Mouse (Mus musculus) kidney, embryonic 16.5 days (tissue): ENCODE data around the gene Stk26. TPM values are rescaled to one million over a fixed set of nuclear protein-coding genes. Genes with fewer than 3 reads are reported as not detected.
A peak's percentile ranks its signal among the peaks of the same experiment; 100 is the strongest.

Experiments
- ATAC-seq: fragments of 200-750 bp; cut with Nextera tagmentation; 2 replicates; pipeline ENCODE4 v1.8.0; 2017; ENCODE audit warnings: moderate TSS enrichment; ENCODE audit not compliant: low FRiP score, low TSS enrichment
- H3K27ac ChIP-seq: fragments of 300-500 bp; sonication (generic); 2 replicates; pipeline ENCODE4 v1.5.1; 2014; ENCODE audit warnings: low read length
- H3K27me3 ChIP-seq: fragments of 300-500 bp; sonication (generic); 2 replicates; pipeline ENCODE4 v1.6.1; 2014; ENCODE audit warnings: low read length, control low read depth, mixed read lengths; ENCODE audit not compliant: insufficient read depth
- H3K36me3 ChIP-seq: fragments of 300-500 bp; sonication (generic); 2 replicates; pipeline ENCODE4 v1.6.1; 2014; ENCODE audit warnings: low read length, control low read depth, mixed read lengths; ENCODE audit not compliant: insufficient read depth
- H3K4me1 ChIP-seq: fragments of 300-500 bp; sonication (generic); 2 replicates; pipeline ENCODE4 v1.6.1; 2014; ENCODE audit warnings: low read length, control low read depth, mixed read lengths; ENCODE audit not compliant: insufficient read depth
- H3K4me2 ChIP-seq: fragments of 300-500 bp; sonication (generic); replicated peaks from 2 replicates; pipeline ENCODE4 v1.6.1; 2014; ENCODE audit warnings: low read depth, low read length
- H3K4me3 ChIP-seq: fragments of 300-500 bp; sonication (generic); 2 replicates; pipeline ENCODE4 v1.5.1; 2014; ENCODE audit warnings: mild to moderate bottlenecking, low read length
- H3K9ac ChIP-seq: fragments of 300-500 bp; sonication (generic); replicated peaks from 2 replicates; pipeline ENCODE4 v1.6.1; 2014; ENCODE audit warnings: low read length
- H3K9me3 ChIP-seq: fragments of 300-500 bp; sonication (generic); 2 replicates; pipeline ENCODE4 v1.6.1; 2016; ENCODE audit warnings: low read length, control low read depth
- WGBS: fragments of 180-500 bp; shearing (Covaris S2); extraction: QIAGEN DNeasy Blood & Tissue Kit; methylation state at CpG from one replicate; pipeline ENCODE4 v1.1.7; 2014; 5-methylcytosine and 5-hydroxymethylcytosine counted together
- polyA plus RNA-seq: library from polyadenylated mRNA; unstranded; fragments of >200 nt; fragmentation: Nextera tagmentation; extraction: Ambion mirVana; gene quantifications from 2 replicates; pipeline ENCODE4 v1.2.1, GENCODE M21; 2015

The Stk26 gene
- polyA plus RNA-seq, 1 experiment from 2014 or later, result 3.7 TPM

GRCm38 (mm10) chrX:50841587-50841986, 740 bp downstream of the Stk26 start:
- Histone ChIP-seq H3K4me3 (peak overlapping the region; percentile 56), H3K9me3 (no peaks in the 10 kb centered on the region), H3K4me2 (peak overlapping the region; percentile 70), H3K27ac (no peak overlapping the region), H3K4me1 (no peaks in the 10 kb centered on the region), H3K27me3 (peaks cover 12% of the 10 kb centered on the region; the same call in 1 of the 2 replicates), H3K36me3 (no peaks in the 10 kb centered on the region), H3K9ac (peak overlapping the region; percentile 55)
- peak; percentile 83 for ATAC-seq
- 20% methylated on average over 21 of the region's 23 CpGs for WGBS

DNA sequence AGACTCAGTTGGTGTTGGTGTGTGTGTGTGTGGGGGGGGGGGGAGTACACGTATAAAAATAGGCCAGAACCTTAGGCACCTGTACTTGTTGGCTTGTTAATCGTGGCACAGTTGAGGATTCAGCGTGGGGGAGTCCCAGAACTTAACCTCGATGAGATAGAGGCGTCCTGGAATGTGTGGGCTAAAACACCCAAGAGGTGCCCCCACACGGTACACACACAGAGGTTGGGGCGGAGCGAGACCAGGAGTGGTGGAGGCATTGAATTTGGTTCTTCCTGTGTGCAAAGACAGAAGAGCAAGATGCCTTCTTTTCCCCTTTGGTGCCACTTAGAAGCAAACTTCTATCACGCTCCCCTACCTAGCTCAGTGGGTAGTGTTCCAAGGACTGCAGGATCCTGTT, 1.2 kb downstream of the Stk26 start:
- no peak for ATAC-seq
- Histone ChIP-seq H3K9ac (peak overlapping the region; percentile 55; the same call in 1 of the 2 replicates), H3K4me2 (peak overlapping the region; percentile 70), H3K4me1 (no peaks in the 10 kb centered on the region), H3K27ac (no peak overlapping the region), H3K36me3 (no peaks in the 10 kb centered on the region), H3K9me3 (no peaks in the 10 kb centered on the region), H3K4me3 (peak overlapping the region; percentile 56), H3K27me3 (peaks cover 12% of the 10 kb centered on the region; the same call in 1 of the 2 replicates)
- WGBS, result 46% methylated on average over 9 of the region's 9 CpGs

DNA sequence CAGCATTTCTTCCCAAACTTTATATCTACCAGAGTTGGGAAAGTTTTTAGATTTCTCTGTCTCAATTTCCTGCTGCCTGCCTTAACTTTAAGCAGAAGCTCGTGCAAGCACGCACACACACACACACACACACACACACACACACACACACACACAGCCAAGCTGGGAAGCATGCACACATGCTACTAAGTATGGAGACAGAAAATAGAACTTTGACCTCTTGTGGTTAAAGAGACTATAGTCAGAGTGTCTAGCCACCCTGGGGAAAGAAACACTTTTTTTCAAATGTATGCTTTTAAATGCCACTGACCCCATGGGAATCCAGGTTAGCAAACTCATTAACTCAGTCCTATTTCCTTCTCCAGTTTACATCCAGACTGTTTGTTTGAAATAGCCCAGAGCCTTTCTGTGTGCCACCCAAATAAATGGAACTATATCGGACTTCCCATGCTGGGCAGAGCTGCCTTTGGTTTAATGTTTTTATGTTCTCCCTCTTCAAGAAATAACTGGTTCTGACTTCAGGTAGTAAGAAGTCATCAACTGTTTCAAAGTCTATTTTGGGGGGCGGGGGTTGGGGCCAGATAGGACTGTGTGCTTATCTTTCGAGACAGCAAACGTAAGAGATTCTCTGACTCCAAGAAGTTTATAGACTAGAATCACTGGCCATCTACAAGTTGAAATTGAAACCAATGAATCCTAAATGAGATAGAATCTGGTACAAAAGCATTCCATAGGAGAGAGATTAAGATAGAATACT, 9.8 kb downstream of the Stk26 start:
- no peak overlapping the region for H3K4me2 ChIP-seq
- no peak overlapping the region for H3K9ac ChIP-seq
- 86% methylated on average over 6 of the region's 6 CpGs for WGBS
- no peak overlapping the region for H3K27ac ChIP-seq
- H3K4me3 ChIP-seq, result no peak overlapping the region
- no peaks in the 10 kb centered on the region; the same call in 1 of the 2 replicates for H3K27me3 ChIP-seq
- H3K4me1 ChIP-seq, result no peaks in the 10 kb centered on the region
- no peaks in the 10 kb centered on the region for H3K36me3 ChIP-seq
- no peaks in the 10 kb centered on the region for H3K9me3 ChIP-seq
- no peak for ATAC-seq

DNA sequence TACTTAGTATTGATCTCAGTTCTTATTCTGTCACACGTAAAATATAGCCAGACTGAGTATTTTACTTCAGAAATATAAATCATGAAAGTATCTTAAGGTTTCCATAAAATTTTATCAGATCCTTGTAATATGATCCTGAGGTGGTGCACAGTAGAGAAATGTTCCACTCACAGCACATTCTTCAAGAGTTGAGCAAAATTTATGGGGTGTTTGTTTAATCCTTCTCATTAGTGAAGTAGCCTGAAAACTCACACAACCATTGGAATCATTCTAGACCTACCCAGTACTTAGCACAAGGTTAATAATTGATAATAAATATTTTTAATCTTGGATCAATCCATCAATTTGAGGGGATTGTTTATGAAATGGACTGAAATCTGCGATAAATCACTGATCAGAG, 22.9 kb downstream of the Stk26 start:
- H3K36me3 ChIP-seq, result no peaks in the 10 kb centered on the region
- no peak overlapping the region for H3K4me3 ChIP-seq
- no peak overlapping the region for H3K27ac ChIP-seq
- peaks cover 5% of the 10 kb centered on the region; the same call in 1 of the 2 replicates for H3K27me3 ChIP-seq
- H3K9ac ChIP-seq, result no peak overlapping the region
- no peak overlapping the region for H3K4me2 ChIP-seq
- no peaks in the 10 kb centered on the region; the same call in 1 of the 2 replicates for H3K4me1 ChIP-seq
- H3K9me3 ChIP-seq, result no peaks in the 10 kb centered on the region
- WGBS, result 53% methylated on average over 2 of the region's 2 CpGs
- no peak for ATAC-seq

GRCm38 (mm10) chrX:50864734-50865133, 23.9 kb downstream of the Stk26 start:
- H3K9me3 ChIP-seq, result no peaks in the 10 kb centered on the region
- ATAC-seq, result no peak

DNA sequence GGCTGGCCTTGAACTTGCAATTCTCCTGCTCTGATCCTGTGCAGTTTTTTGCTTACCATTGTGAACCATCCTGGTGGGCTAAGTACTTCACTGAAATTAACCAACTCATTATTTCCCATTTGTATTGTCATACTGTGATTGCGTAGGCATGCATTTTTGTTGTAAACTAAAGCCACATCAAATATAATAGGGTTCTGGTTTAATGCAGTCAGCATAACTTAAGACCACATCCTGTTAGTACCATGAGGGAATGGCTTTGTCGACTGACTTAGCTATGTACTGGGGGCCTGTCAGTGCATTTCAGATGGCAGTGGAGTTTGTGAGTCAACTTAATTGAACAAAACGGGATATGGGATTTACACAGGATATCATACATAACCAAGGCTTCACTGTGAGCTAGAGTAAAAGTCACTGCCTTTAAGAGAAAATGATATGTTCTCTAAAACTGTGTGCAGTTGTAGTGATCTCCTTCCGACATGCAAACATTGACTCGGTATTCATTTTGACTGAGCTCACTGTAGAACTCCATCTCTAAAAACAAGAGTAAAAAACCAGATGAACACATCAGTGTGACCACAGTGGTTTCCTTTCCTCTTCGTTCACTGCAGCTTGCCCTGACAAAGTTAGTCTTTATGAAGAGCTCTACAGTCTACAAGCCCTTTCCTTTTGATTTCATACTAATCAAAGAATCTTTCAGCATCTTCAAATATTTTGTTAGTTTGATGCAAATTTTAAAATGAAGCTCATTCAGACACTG, 33.6 kb downstream of the Stk26 start:
- H3K36me3 ChIP-seq, result no peaks in the 10 kb centered on the region
- no peaks in the 10 kb centered on the region for H3K4me1 ChIP-seq
- H3K4me3 ChIP-seq, result no peak overlapping the region
- no peak overlapping the region for H3K27ac ChIP-seq
- H3K27me3 ChIP-seq, result no peaks in the 10 kb centered on the region; the same call in 1 of the 2 replicates
- ATAC-seq, result no peak
- H3K9ac ChIP-seq, result no peak overlapping the region
- 84% methylated on average over 6 of the region's 6 CpGs for WGBS
- H3K4me2 ChIP-seq, result no peak overlapping the region
- no peaks in the 10 kb centered on the region for H3K9me3 ChIP-seq

More at GRCm38 (mm10) chrX:50864734-50865133, 23.9 kb downstream of the Stk26 start:
- Histone ChIP-seq H3K27ac (no peak overlapping the region), H3K4me1 (no peaks in the 10 kb centered on the region; the same call in 1 of the 2 replicates), H3K4me2 (no peak overlapping the region), H3K4me3 (no peak overlapping the region), H3K27me3 (peaks cover 5% of the 10 kb centered on the region; the same call in 1 of the 2 replicates), H3K9ac (no peak overlapping the region), H3K36me3 (no peaks in the 10 kb centered on the region)
- WGBS, result 72% methylated on average over 5 of the region's 5 CpGs

DNA sequence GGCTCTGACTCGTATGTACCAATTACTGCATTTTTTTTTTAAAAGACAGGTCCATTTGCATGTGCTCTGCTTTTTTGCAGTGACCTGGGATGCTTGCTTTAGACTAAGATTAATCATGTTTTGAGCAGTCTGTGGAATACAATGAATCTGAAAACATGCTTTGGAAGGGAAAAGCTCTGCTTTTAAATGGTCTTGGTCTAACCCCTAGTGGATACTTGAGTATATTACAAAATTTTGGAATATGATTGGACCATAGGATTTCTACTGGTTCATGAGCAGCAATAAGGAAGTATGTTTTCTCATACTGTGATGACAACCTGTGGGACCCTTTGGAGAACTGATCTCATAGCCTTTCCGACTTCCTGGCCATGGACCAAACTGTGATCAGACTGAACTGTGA, 47.2 kb downstream of the Stk26 start:
- Histone ChIP-seq H3K27me3 (peaks cover 3% of the 10 kb centered on the region; the same call in 1 of the 2 replicates), H3K9ac (no peak overlapping the region), H3K9me3 (no peaks in the 10 kb centered on the region), H3K4me3 (no peak overlapping the region), H3K4me2 (no peak overlapping the region), H3K4me1 (no peaks in the 10 kb centered on the region), H3K27ac (no peak overlapping the region), H3K36me3 (no peaks in the 10 kb centered on the region)
- no peak for ATAC-seq
- WGBS, result 70% methylated on average over 2 of the region's 2 CpGs

DNA sequence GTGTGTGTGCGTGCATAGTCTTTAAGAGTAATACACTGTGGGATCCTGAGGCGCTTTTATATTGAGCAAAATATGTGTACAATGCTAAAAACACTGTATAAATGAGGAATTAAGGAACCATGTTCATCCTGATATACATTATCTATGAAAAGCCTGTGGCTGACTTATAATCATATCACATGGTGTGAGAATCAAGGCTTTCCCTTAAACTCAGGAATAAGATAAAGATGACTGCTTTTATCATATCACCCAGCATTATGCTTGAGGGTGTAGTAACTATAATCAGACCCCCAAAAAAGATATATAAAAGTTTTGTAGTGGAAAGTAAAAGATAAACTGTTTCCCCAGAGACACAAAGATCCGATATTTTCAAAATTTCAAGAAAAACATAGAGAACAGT, 62.6 kb downstream of the Stk26 start:
- Histone ChIP-seq H3K4me3 (no peak overlapping the region), H3K36me3 (no peaks in the 10 kb centered on the region), H3K27ac (no peak overlapping the region), H3K27me3 (peaks cover 12% of the 10 kb centered on the region; the same call in 1 of the 2 replicates), H3K9me3 (no peaks in the 10 kb centered on the region), H3K9ac (no peak overlapping the region), H3K4me1 (no peaks in the 10 kb centered on the region), H3K4me2 (no peak overlapping the region)
- 70% methylated on average over 3 of the region's 3 CpGs for WGBS
- ATAC-seq, result no peak

DNA sequence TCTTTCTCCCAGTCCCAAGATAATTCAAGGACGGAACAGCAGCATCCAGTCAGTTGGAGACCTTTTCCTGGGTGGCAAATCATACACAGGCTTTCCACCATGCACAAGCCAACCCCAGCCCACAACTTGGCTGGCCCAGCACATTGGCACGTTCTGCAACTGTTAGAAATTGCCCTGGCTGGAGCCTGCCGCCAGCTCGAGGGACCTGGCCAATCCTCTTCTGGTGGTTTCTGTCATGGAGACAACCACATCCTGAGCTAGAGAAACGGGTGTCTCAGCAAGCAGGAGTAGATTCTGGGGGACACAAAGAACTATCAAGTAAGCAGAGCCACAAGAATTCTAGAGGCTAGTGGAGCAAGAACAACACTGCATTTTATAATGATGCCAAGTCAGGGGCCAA, 69.1 kb downstream of the Stk26 start:
- peaks cover 4% of the 10 kb centered on the region for H3K27me3 ChIP-seq
- no peak overlapping the region for H3K4me3 ChIP-seq
- no peak overlapping the region for H3K4me2 ChIP-seq
- H3K4me1 ChIP-seq, result no peaks in the 10 kb centered on the region
- H3K36me3 ChIP-seq, result no peaks in the 10 kb centered on the region
- no peak overlapping the region for H3K9ac ChIP-seq
- ATAC-seq, result no peak
- H3K9me3 ChIP-seq, result no peaks in the 10 kb centered on the region
- WGBS, result 81% methylated on average over 5 of the region's 5 CpGs
- no peak overlapping the region for H3K27ac ChIP-seq

- 26% methylated on average over 3 of the region's 3 CpGs for WGBS
- Histone ChIP-seq H3K36me3 (no peaks in the 10 kb centered on the region), H3K4me3 (no peak overlapping the region), H3K4me1 (no peaks in the 10 kb centered on the region), H3K9me3 (no peaks in the 10 kb centered on the region), H3K9ac (no peak overlapping the region), H3K27me3 (no peaks in the 10 kb centered on the region; the same call in 1 of the 2 replicates), H3K4me2 (no peak overlapping the region), H3K27ac (no peak overlapping the region)
- ATAC-seq, result peak; percentile 73; the same call in 1 of the 2 replicates
Observed at GRCm38 (mm10) chrX:50917389-50917788, 76.5 kb downstream of the Stk26 start.
